Mouse (Mus musculus) heart, postnatal 0 days (tissue): ENCODE data around the gene Pip4p1.

Experiments used
- CTCF ChIP-seq: IDR thresholded peaks from 2 replicates; pipeline ENCODE4 v1.5.1; 2016; ENCODE audit warnings: antibody characterized with exemption, control low read depth, low read depth
- EP300 ChIP-seq: IDR thresholded peaks from 2 replicates; pipeline ENCODE4 v1.6.1; 2016; ENCODE audit warnings: antibody characterized with exemption, low read depth

- TF ChIP-seq CTCF (no peak), EP300 (no peak)
These were observed 43.0 kb upstream of the Pip4p1 start for GRCm38 (mm10) chr14:50973700-50974099.
